Mouse (Mus musculus): ENCODE data around the gene Ndrg4.

Gene Ndrg4

DNA sequence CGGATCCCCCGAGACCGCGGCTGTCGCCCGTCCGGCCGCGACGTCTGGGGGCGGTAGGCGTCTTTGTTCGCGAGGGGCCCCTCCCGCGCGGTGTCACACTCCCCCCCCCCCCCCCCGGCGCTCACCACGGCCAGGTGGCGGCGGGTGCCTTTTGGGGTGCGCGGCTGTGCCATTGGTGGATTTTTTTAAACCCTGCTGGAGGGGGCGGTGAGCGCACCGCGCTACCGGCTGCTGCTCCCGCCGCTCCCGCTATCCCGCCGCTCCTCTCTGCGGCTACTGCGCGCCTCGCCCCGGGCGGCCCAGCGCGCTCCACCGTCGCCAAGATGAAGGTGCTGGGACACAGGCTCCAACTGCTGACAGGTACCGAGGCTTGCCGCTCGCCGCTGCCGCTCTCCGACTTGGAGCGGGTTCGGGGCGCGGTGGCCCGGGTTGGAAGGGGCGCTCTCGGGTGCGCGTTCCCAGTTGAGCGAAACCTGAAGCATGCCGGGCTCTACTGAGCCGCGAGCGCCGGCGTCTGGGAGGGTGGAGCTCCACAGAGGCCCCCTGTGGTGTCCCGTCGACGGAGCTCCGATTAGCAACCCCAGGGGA is 1.3 kb downstream of the Ndrg4 start:
- peak; percentile 69 for DNase-seq (ENCODE audit: low read depth, low spot score)

GRCm38 (mm10) chr8:95688073-95688672 is 11.4 kb downstream of the Ndrg4 start:
- no peak for DNase-seq (ENCODE audit: low read depth, low spot score)

- peak; percentile 60 for DNase-seq (ENCODE audit: low read depth, low spot score)
Measured at GRCm38 (mm10) chr8:95690929-95691541, 14.3 kb downstream of the Ndrg4 start.

GRCm38 (mm10) chr8:95694631-95695030 is 17.9 kb downstream of the Ndrg4 start:
- no peak for DNase-seq (ENCODE audit: low read depth, low spot score)

DNA sequence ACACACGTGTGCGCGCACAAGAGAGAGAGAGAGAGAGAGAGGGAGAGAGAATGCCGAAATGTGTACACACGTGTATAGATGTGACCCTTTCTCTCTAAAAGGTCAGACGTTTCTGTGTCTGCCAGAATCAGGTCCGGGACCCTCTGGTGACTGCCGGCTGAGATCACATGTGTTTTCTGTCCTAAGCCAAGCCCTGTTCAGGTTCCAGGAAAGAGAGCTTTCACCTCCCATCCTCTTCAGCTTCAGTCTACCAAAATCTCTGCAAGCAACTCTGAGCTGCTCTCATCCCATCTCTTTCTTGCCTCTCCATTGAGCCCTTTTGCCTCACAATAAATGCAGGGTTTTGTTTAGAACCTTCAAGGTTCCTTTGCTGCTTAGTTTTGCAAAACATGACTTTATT is 19.9 kb downstream of the Ndrg4 start:
- peak; percentile 73 for DNase-seq (ENCODE audit: low read depth, low spot score)

DNA sequence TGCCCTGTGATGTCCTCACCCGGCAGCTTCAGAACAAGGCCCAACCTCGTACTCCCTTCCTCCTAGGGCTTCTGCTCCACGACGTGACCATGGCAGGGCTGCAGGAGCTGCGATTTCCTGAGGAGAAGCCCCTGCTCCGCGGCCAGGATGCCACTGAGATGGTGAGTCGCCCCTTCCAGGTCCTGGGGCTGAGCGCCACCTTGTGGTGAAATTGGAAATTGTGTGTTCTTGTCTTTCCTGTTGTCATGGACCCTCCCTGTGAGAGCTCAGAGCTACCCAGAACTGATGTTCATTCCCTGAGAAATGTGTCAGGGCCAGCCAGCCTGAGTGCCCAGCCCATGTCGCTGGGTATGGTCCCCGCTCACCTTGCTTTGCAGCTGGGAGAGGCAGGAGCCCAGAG is 20.3 kb downstream of the Ndrg4 start:
- peak; percentile 95 for DNase-seq (ENCODE audit: low read depth, low spot score)

GRCm38 (mm10) chr8:95698179-95698578 is 21.4 kb downstream of the Ndrg4 start:
- no peak for DNase-seq (ENCODE audit: low read depth, low spot score)

DNA sequence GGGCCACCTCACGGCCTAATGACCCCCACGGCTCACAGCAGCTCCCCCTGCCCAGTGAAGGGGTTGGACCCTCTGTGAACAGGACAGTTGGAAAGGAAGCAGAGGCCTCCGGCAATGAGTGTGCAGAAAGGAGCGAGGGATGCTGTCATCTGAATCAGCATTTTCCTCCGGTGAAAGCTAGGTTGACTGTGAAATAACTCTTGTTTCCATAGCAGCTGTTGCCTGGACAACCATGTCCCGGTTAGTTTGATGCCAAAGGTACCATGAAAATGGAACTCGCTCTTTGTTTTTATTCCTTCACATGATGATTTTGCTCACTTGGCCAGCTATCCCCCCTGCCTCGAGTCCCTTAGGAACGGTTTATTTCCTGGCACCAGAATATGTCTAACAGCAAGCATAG is 23.5 kb downstream of the Ndrg4 start:
- peak; percentile 63 for DNase-seq (ENCODE audit: low read depth, low spot score)

- no peak for DNase-seq (ENCODE audit: low read depth, low spot score)
Measured at GRCm38 (mm10) chr8:95701809-95702208, 25.0 kb downstream of the Ndrg4 start.

- DNase-seq (ENCODE audit: low read depth, low spot score): peak; percentile 94
Measured at GRCm38 (mm10) chr8:95702480-95703446, 26.0 kb downstream of the Ndrg4 start.

DNA sequence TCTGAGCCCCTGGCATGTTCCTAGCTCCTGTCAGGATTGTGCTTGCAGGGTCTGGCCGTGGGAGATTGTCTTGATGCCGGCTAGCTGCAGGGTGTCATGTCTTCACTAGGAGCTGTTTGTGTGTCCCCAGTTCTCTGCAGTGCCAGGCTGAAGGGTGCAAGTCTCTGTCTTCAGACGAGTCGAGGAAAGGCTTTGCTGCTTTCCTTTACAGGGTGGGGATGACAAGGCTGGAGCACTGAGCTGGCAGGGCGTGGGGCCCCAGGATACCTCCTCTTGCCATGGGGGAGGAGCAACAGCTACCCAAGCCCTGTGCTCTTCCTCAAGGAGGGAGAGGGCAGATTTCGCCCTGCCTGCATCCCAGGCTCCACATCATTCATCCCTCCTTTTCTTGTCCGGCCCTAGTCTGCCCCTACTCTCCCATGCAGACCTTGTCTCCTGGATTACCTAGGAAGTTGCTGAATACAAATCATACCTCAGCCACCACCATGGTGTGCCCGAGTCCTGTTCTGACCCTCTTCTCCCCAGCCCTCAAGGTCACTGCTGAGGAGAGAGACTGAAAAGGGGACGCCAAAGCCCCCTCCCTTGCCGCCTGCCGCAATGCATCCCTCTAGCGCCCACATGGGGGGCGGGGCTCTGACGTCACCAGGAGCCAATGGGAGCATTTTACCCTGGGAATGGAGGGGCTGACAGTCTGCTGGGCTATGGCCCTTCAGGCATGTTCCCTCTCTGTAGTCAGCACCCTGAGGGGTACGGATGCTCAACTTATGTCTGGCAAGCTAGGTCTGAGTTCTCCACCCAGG is 26.9 kb downstream of the Ndrg4 start:
- peak; percentile 49 for DNase-seq (ENCODE audit: low read depth, low spot score)

- no peak for DNase-seq (ENCODE audit: low read depth, low spot score)
Measured at GRCm38 (mm10) chr8:95704538-95704937, 27.8 kb downstream of the Ndrg4 start.

- no peak for DNase-seq (ENCODE audit: low read depth, low spot score)
Measured at GRCm38 (mm10) chr8:95709579-95709978, 32.8 kb downstream of the Ndrg4 start.

DNA sequence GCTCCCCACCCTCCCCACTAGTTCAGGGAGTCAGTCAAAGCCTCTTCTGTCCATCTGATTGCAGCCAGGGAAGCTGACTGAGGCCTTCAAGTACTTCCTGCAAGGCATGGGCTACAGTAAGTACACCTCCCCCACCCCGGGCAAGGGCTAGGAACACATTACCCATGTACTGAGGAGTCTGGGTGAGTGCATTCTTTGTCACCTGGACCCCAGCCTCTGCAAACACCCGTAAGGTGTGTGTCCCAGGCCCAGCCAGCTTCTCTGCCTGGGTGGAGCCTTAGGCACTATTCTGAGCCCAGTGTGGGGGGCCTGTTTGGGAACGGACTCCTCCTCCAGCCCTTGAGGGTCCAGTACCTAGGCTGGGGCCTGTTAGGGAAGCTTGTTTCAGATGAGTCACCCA is 34.2 kb downstream of the Ndrg4 start:
- DNase-seq (ENCODE audit: low read depth, low spot score): no peak

GRCm38 (mm10) chr8:95712395-95712794 is 35.6 kb downstream of the Ndrg4 start:
- DNase-seq (ENCODE audit: low read depth, low spot score): no peak

GRCm38 (mm10) chr8:95713100-95714010 is 36.6 kb downstream of the Ndrg4 start:
- peak; percentile 87 for DNase-seq (ENCODE audit: low read depth, low spot score)

DNA sequence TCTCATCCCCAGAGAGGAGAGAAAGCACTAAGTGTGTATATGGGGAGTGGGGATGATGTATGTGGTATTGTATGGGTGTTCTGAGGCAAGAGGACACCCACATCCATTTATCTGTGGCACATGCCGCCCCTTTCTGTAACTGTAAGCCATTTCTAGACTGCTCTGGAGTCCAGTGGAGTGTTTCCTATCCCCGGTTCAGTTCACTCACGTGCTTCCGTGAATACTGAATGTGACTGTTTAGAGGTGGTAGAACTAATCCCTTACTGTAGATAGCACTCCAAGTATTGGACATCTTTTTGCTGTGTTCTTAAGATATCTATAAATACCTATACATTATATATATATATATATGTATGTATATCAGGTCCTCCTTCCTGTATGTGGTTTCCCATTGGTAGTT is 37.6 kb downstream of the Ndrg4 start:
- no peak for DNase-seq (ENCODE audit: low read depth, low spot score)

GRCm38 (mm10) chr8:95714837-95715413 is 38.1 kb downstream of the Ndrg4 start:
- DNase-seq (ENCODE audit: low read depth, low spot score): no peak

DNA sequence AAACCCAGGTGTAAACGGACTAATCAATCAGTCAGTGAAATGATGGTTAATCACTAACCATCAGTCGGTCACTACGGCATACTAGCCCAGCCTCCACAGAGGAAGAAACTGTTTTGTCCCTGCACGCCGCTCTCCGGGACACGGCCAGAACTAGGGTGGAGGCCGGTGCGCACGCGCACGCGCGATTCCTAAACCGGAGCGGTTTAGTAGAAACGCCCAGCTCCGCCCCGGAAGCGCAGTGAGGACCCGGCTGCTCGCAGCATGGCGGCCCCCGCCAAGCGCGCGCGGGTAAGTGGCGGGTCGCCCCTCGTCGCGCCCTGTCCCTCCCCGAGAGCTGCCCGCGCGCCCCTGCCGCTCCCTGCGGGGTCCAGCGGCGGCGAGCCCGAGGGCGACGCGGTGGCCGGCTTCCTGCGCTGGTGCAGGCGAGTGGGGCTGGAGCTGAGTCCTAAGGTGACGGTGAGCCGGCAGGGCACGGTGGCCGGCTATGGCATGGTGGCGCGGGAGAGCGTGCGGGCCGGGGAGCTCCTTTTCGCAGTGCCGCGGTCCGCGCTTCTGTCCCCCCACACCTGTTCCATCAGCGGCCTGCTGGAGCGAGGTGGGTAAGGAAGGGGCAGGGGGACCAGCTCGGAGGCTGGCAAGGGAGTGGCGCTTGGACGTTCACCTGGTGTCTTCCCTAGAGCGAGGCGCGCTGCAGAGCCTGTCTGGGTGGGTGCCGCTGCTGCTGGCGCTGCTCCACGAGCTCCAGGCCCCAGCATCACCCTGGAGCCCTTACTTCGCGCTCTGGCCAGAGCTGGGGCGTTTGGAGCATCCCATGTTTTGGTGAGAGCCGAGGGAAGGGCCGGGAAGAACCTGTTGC is 39.1 kb downstream of the Ndrg4 start, which contains the start of gene Setd6:
Setd6 (plus strand) TSS at position 206 of the 856 bp plus-strand sequence.
- peak; percentile 90 for DNase-seq (ENCODE audit: low read depth, low spot score)

Measured in R1 (cell line).